Mouse (Mus musculus) layer of hippocampus, postnatal 25 days (tissue): ENCODE data around the gene Cfap97d1. TPM values are rescaled to one million over a fixed set of nuclear protein-coding genes. Genes with fewer than 3 reads are reported as not detected.
A peak's percentile ranks its signal among the peaks of the same experiment; 100 is the strongest.
"Not testable (repeated sequence)": the region's sequence is repeated elsewhere in the genome, so short reads cannot be mapped to it uniquely, and the experiment has no call there.

ENCODE experiments used
- DNase-seq, 2 experiments: peaks; one replicate each; pipeline ENCODE4 v3.0.0; 2022; ENCODE audit warnings: mixed read lengths in 2 of 2, low spot score in 1 of 2; ENCODE audit errors: extremely low spot score in 1 of 2
- total RNA-seq, 2 experiments: library from RNA; stranded (reverse); gene quantifications; 2 replicates each; pipeline ENCODE4 v1.2.3; 2021

The Cfap97d1 gene
- total RNA-seq, 2 experiments from 2014 or later, result not detected

- DNase-seq, result no peak
Measured at GRCm38 (mm10) chr11:101972651-101973050, 11.4 kb upstream of the Cfap97d1 start.

GRCm38 (mm10) chr11:101973496-101973895 is 10.6 kb upstream of the Cfap97d1 start:
- DNase-seq, result no peak

DNA sequence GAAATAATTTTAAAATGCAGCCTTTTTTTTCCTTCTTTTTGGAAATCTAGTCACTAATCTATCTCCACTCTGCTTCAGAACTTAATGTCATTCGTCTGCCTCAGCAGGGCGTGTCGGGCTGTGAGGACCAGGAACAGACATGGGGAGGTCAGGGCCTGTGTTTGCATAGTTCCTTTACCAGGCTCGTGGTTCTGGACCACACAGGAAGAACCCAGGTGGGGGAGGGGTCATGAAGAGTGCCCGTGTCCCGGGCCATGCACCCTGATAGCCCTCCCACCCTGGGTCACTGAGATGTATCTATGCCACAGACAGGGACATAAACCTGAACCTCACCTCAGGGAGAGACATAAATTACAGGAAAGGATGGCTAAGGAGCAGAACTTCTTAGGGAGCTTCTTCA is 9.9 kb upstream of the Cfap97d1 start:
- DNase-seq, result no peak

- DNase-seq, result peak in 1 of 2 experiments; percentile 48
Measured at GRCm38 (mm10) chr11:101974923-101975322, 9.2 kb upstream of the Cfap97d1 start.

- no peak for DNase-seq
Measured at GRCm38 (mm10) chr11:101976949-101977348, 7.1 kb upstream of the Cfap97d1 start.

DNA sequence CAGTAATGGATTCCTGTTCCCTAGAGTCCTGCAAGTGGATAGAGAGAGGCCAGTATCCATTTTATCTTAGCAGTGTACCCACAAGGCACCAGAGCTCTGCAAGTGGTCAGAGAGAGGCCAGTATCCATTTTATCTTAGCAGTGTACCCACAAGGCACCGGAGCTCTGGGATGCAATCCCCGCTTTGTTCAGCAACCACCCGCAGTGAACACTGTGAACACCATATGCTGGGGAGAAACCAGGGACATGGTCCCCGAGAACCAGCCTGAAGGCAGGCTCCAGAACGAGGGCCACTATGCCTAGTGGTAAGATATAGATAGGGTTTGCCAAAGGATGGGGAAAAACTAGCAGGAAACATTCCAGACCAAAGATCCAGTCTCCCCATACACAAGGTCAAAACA is 4.9 kb upstream of the Cfap97d1 start:
- no peak for DNase-seq

- no peak for DNase-seq
Measured at GRCm38 (mm10) chr11:101980603-101981157, 3.4 kb upstream of the Cfap97d1 start.

- DNase-seq, result no peak
Measured at GRCm38 (mm10) chr11:101981850-101982249, 2.2 kb upstream of the Cfap97d1 start.

DNA sequence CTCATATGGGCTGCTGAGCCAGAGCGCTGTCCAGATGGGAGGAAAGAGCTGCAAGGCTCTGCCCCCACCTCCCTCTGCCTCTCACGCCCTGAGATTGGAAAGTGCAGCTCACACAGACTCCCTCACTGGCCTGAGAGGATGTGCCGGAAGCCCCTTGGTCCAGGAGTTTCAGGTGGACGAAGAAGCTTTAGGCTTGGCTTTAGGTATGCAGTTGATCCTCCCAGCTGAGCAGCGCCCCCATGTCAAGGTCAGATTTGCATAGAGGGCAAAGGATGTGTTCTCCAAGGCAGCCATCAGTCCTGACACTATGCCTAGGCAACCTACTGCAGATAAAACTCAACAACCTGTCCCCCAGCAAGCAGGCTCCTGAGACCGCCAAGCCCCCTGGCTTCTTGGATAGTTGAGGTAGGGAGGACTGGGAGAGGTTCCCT is 1.1 kb upstream of the Cfap97d1 start:
- DNase-seq, result no peak

- no peak for DNase-seq
Measured at GRCm38 (mm10) chr11:101983431-101983921, 603 bp upstream of the Cfap97d1 start.

- DNase-seq, result not testable (repeated sequence)
Measured at GRCm38 (mm10) chr11:101985450-101985849, 1.4 kb downstream of the Cfap97d1 start.

DNA sequence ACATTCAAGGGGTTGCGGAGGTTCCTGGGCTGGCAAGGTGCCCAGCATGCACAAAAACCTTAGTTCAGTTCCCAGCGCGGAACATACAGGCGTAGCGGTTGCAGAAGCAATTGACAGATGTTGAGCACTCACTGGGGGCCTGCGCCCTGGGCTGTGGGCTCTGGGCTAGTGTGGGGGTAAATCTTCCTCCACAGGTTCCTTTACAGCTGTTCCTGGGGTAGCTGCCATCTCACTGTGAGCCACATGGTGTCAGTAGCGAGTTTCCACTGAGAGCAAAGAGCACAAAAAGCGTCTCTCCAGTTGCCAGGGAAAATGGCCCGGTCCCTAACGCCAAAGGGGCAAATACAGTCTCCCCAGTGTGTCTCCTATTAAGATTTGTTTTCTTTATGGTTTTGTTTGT is 1.9 kb downstream of the Cfap97d1 start:
- DNase-seq, result peak; percentile 76 to 90

DNA sequence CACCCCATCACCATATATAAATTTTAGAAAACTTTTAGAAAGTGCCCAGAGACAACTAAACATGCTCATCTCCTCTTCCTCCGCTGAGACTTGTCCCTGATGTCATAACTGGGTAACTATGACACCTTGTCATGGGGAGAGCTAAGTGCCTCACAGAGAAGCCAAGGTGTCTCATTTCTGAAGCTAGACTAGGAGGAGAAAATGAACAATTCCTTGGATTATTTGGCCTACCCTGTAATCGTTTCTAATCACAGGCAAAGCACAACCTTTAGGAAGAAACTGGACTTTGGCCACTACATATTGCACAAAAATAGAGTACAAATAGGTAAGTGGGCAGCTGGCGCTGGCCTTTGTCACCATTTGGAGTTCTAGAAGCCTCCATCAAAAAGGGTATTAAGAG is 2.8 kb downstream of the Cfap97d1 start, which contains the start of gene Dusp3:
Gene Dusp3 (minus strand): TSS at position 101 of the 400 bp plus-strand sequence.
- no peak for DNase-seq

GRCm38 (mm10) chr11:101990244-101990643 is 6.2 kb downstream of the Cfap97d1 start:
- DNase-seq, result no peak

- DNase-seq, result no peak
Measured at GRCm38 (mm10) chr11:101991813-101992212, 7.7 kb downstream of the Cfap97d1 start.

GRCm38 (mm10) chr11:101992411-101992810 is 8.3 kb downstream of the Cfap97d1 start:
- no peak for DNase-seq

GRCm38 (mm10) chr11:101994100-101994499 is 10.0 kb downstream of the Cfap97d1 start:
- DNase-seq, result no peak

GRCm38 (mm10) chr11:101995938-101996337 is 11.9 kb downstream of the Cfap97d1 start:
- DNase-seq, result no peak

GRCm38 (mm10) chr11:101998258-101998657 is 14.2 kb downstream of the Cfap97d1 start:
- DNase-seq, result no peak

DNA sequence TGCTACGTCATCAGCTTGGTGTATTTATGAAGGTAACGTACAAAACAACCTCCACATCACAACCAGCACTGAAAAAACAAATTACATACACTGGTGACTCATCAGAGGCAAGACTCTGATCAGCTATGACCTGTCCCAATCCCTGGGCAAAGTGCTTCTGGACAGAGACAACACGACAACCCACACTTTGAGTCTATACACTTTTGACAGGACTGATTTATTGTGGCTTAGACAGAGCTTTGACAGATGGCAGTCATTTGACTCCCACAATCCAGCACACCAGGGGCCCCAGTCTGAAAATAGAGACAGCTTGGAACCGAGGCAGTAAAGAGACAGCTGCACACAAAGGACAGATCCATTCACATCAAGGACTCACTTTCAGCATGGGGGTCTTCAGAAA is 15.4 kb downstream of the Cfap97d1 start:
- DNase-seq, result no peak

- DNase-seq, result no peak
Measured at GRCm38 (mm10) chr11:102004251-102004650, 20.2 kb downstream of the Cfap97d1 start.

GRCm38 (mm10) chr11:102006271-102006670 is 22.2 kb downstream of the Cfap97d1 start:
- no peak for DNase-seq
